Mouse (Mus musculus) hindbrain, embryonic 13.5 days (tissue): ENCODE measurements at regions not wholly inside any gene's neighbourhood (a gene's known extent, or its start where the extent isn't known, plus 50 kb on each side); places are given as distances from the start of the nearest gene placed in this dataset.
"Not testable (repeated sequence)": the region's sequence is repeated elsewhere in the genome, so short reads cannot be mapped to it uniquely, and the experiment has no call there.

Experiments
- ATAC-seq: fragments of 200-750 bp; cut with Nextera tagmentation; 2 replicates; pipeline ENCODE4 v1.8.0; 2017; ENCODE audit warnings: moderate TSS enrichment; ENCODE audit not compliant: low FRiP score
- H3K27ac ChIP-seq: fragments of 300-500 bp; sonication (generic); 2 replicates; pipeline ENCODE4 v1.5.1; 2015; ENCODE audit warnings: inconsistent platforms, mild to moderate bottlenecking, moderate library complexity
- H3K27me3 ChIP-seq: fragments of 300-500 bp; sonication (generic); 2 replicates; pipeline ENCODE4 v1.6.1; 2015; ENCODE audit warnings: mild to moderate bottlenecking, inconsistent platforms
- H3K36me3 ChIP-seq: fragments of 300-500 bp; sonication (generic); 2 replicates; pipeline ENCODE4 v1.6.1; 2015; ENCODE audit warnings: mild to moderate bottlenecking, inconsistent platforms
- H3K4me1 ChIP-seq: fragments of 300-500 bp; sonication (generic); replicated peaks from 2 replicates; pipeline ENCODE4 v1.6.1; 2015; ENCODE audit warnings: inconsistent platforms
- H3K4me2 ChIP-seq: fragments of 300-500 bp; sonication (generic); 2 replicates; pipeline ENCODE4 v1.6.1; 2015; ENCODE audit warnings: inconsistent platforms, mild to moderate bottlenecking, moderate library complexity
- H3K4me3 ChIP-seq: fragments of 300-500 bp; sonication (generic); 2 replicates; pipeline ENCODE4 v1.5.1; 2015; ENCODE audit warnings: mild to moderate bottlenecking, inconsistent platforms
- H3K9ac ChIP-seq: fragments of 300-500 bp; sonication (generic); 2 replicates; pipeline ENCODE4 v1.6.1; 2015; ENCODE audit warnings: mild to moderate bottlenecking, inconsistent platforms
- H3K9me3 ChIP-seq: fragments of 300-500 bp; sonication (generic); 2 replicates; pipeline ENCODE4 v1.6.1; 2016; ENCODE audit warnings: inconsistent platforms
- WGBS: fragments of 180-500 bp; shearing (Covaris S2); methylation state at CpG from one replicate; pipeline ENCODE4 v1.1.7; 2015; 5-methylcytosine and 5-hydroxymethylcytosine counted together

- ATAC-seq: no peak
- Histone ChIP-seq H3K9me3 (no peaks in the 10 kb centered on the region), H3K27me3 (no peaks in the 10 kb centered on the region), H3K9ac (no peak overlapping the region), H3K4me1 (no peaks in the 10 kb centered on the region), H3K4me3 (no peak overlapping the region), H3K36me3 (no peaks in the 10 kb centered on the region), H3K4me2 (no peak overlapping the region), H3K27ac (no peak overlapping the region)
- 89% methylated on average over 2 of the region's 2 CpGs for WGBS
These were observed 603.7 kb upstream of the Adam24 start for GRCm38 (mm10) chr8:40071131-40071530.

GRCm38 (mm10) chr8:40080976-40081375 lies 593.9 kb upstream of the Adam24 start:
- H3K27me3 ChIP-seq, H3K9ac ChIP-seq, H3K4me3 ChIP-seq, H3K27ac ChIP-seq, H3K4me2 ChIP-seq, H3K9me3 ChIP-seq, ATAC-seq, H3K4me1 ChIP-seq, H3K36me3 ChIP-seq: not testable (repeated sequence)

GRCm38 (mm10) chr8:40084129-40084528 lies 590.7 kb upstream of the Adam24 start:
- no peak overlapping the region for H3K9ac ChIP-seq
- 65% methylated on average over 1 of the region's 1 CpGs for WGBS
- no peaks in the 10 kb centered on the region for H3K4me1 ChIP-seq
- no peaks in the 10 kb centered on the region for H3K27me3 ChIP-seq
- H3K9me3 ChIP-seq: no peaks in the 10 kb centered on the region
- H3K36me3 ChIP-seq: no peaks in the 10 kb centered on the region
- no peak for ATAC-seq
- no peak overlapping the region for H3K4me3 ChIP-seq
- no peak overlapping the region for H3K4me2 ChIP-seq
- H3K27ac ChIP-seq: no peak overlapping the region

- H3K4me3 ChIP-seq: no peak overlapping the region
- H3K9ac ChIP-seq: no peak overlapping the region
- no peak overlapping the region for H3K4me2 ChIP-seq
- H3K4me1 ChIP-seq: no peaks in the 10 kb centered on the region
- H3K27ac ChIP-seq: no peak overlapping the region
- no peaks in the 10 kb centered on the region for H3K27me3 ChIP-seq
- WGBS: 89% methylated on average over 4 of the region's 4 CpGs
- H3K36me3 ChIP-seq: no peaks in the 10 kb centered on the region
- H3K9me3 ChIP-seq: no peaks in the 10 kb centered on the region
- no peak for ATAC-seq
These were observed 585.5 kb upstream of the Adam24 start for GRCm38 (mm10) chr8:40089377-40089776.

GRCm38 (mm10) chr8:40124402-40124801 lies 550.5 kb upstream of the Adam24 start:
- no peaks in the 10 kb centered on the region for H3K36me3 ChIP-seq
- no peak overlapping the region for H3K4me2 ChIP-seq
- no peak overlapping the region for H3K4me3 ChIP-seq
- WGBS: 79% methylated on average over 3 of the region's 3 CpGs
- no peaks in the 10 kb centered on the region for H3K4me1 ChIP-seq
- H3K9ac ChIP-seq: no peak overlapping the region
- ATAC-seq: no peak
- H3K27me3 ChIP-seq: no peaks in the 10 kb centered on the region
- no peak overlapping the region for H3K27ac ChIP-seq
- H3K9me3 ChIP-seq: no peaks in the 10 kb centered on the region

- ATAC-seq: no peak
- Histone ChIP-seq H3K27me3 (no peaks in the 10 kb centered on the region), H3K4me2 (no peak overlapping the region), H3K9me3 (no peaks in the 10 kb centered on the region), H3K27ac (no peak overlapping the region), H3K9ac (no peak overlapping the region), H3K4me1 (no peaks in the 10 kb centered on the region), H3K4me3 (no peak overlapping the region), H3K36me3 (no peaks in the 10 kb centered on the region)
- WGBS: 93% methylated on average over 8 of the region's 8 CpGs
These were observed 547.7 kb upstream of the Adam24 start for GRCm38 (mm10) chr8:40127141-40127540.

- peak; percentile 46; the same call in 1 of the 2 replicates for ATAC-seq
- H3K4me2 ChIP-seq: no peak overlapping the region
- no peaks in the 10 kb centered on the region for H3K36me3 ChIP-seq
- no peaks in the 10 kb centered on the region for H3K9me3 ChIP-seq
- H3K4me1 ChIP-seq: no peaks in the 10 kb centered on the region
- H3K4me3 ChIP-seq: no peak overlapping the region
- no peak overlapping the region for H3K27ac ChIP-seq
- no peak overlapping the region for H3K9ac ChIP-seq
- 23% methylated on average over 9 of the region's 9 CpGs for WGBS
- H3K27me3 ChIP-seq: no peaks in the 10 kb centered on the region
These were observed 542.1 kb upstream of the Adam24 start for GRCm38 (mm10) chr8:40132662-40133257.

- Histone ChIP-seq H3K4me1 (peaks cover 3% of the 10 kb centered on the region; the same call in 1 of the 2 replicates), H3K4me3 (peak overlapping the region; percentile 29), H3K9me3 (no peaks in the 10 kb centered on the region), H3K9ac (peak overlapping the region; percentile 30; the same call in 1 of the 2 replicates), H3K27me3 (no peaks in the 10 kb centered on the region), H3K4me2 (peak overlapping the region; percentile 53), H3K36me3 (no peaks in the 10 kb centered on the region), H3K27ac (no peak overlapping the region)
- 9% methylated on average over 21 of the region's 21 CpGs for WGBS
- ATAC-seq: peak; percentile 97
These were observed 523.7 kb upstream of the Adam24 start for GRCm38 (mm10) chr8:40150911-40151797.

- H3K36me3 ChIP-seq: no peaks in the 10 kb centered on the region
- no peaks in the 10 kb centered on the region for H3K9me3 ChIP-seq
- H3K27ac ChIP-seq: no peak overlapping the region
- H3K4me1 ChIP-seq: peaks cover 3% of the 10 kb centered on the region; the same call in 1 of the 2 replicates
- no peak overlapping the region for H3K4me3 ChIP-seq
- no peaks in the 10 kb centered on the region for H3K27me3 ChIP-seq
- 67% methylated on average over 2 of the region's 2 CpGs for WGBS
- no peak overlapping the region for H3K9ac ChIP-seq
- no peak for ATAC-seq
- no peak overlapping the region for H3K4me2 ChIP-seq
These were observed 522.4 kb upstream of the Adam24 start for GRCm38 (mm10) chr8:40152451-40152850.

GRCm38 (mm10) chr8:40186715-40187583 lies 487.9 kb upstream of the Adam24 start:
- Histone ChIP-seq H3K9ac (0 out of 2 replicates have a peak overlapping the region, but pooled peaks have one; percentile 0), H3K27ac (no peak overlapping the region), H3K27me3 (no peaks in the 10 kb centered on the region), H3K9me3 (no peaks in the 10 kb centered on the region), H3K36me3 (no peaks in the 10 kb centered on the region), H3K4me1 (0 out of 2 replicates have a peak, but pooled peaks cover 4% of the 10 kb centered on the region), H3K4me2 (peak overlapping the region; percentile 51), H3K4me3 (peak overlapping the region; percentile 27)
- peak; percentile 93 for ATAC-seq
- WGBS: 18% methylated on average over 17 of the region's 17 CpGs

GRCm38 (mm10) chr8:40187584-40187934 lies 487.3 kb upstream of the Adam24 start:
- 0 out of 2 replicates have a peak, but pooled peaks cover 4% of the 10 kb centered on the region for H3K4me1 ChIP-seq
- no peak overlapping the region for H3K9ac ChIP-seq
- H3K4me3 ChIP-seq: peak overlapping the region; percentile 27; the same call in 1 of the 2 replicates
- H3K36me3 ChIP-seq: no peaks in the 10 kb centered on the region
- H3K4me2 ChIP-seq: peak overlapping the region; percentile 51
- peak; percentile 91 for ATAC-seq
- H3K9me3 ChIP-seq: no peaks in the 10 kb centered on the region
- WGBS: 3% methylated on average over 5 of the region's 5 CpGs
- H3K27me3 ChIP-seq: no peaks in the 10 kb centered on the region
- H3K27ac ChIP-seq: no peak overlapping the region

- Histone ChIP-seq H3K4me2 (no peak overlapping the region), H3K9me3 (no peaks in the 10 kb centered on the region), H3K36me3 (no peaks in the 10 kb centered on the region), H3K4me1 (no peaks in the 10 kb centered on the region), H3K27me3 (no peaks in the 10 kb centered on the region), H3K4me3 (no peak overlapping the region), H3K27ac (no peak overlapping the region), H3K9ac (no peak overlapping the region)
- ATAC-seq: no peak
These were observed 482.6 kb upstream of the Adam24 start for GRCm38 (mm10) chr8:40192266-40192665.
